Mouse (Mus musculus) forebrain, embryonic 16.5 days (tissue): ENCODE measurements around the gene Mroh8. TPM values are rescaled to one million over a fixed set of nuclear protein-coding genes. Genes with fewer than 3 reads are reported as not detected.
"Not testable (repeated sequence)": the region's sequence is repeated elsewhere in the genome, so short reads cannot be mapped to it uniquely, and the experiment has no call there.

Experiments
- ATAC-seq: fragments of 200-750 bp; cut with Nextera tagmentation; 2 replicates; pipeline ENCODE4 v1.8.0; 2017; ENCODE audit warnings: mild to moderate bottlenecking, moderate library complexity
- H3K27ac ChIP-seq: fragments of 300-500 bp; sonication (generic); 2 replicates; pipeline ENCODE4 v1.5.1; 2014; ENCODE audit warnings: low read length, control low read depth
- H3K27me3 ChIP-seq: fragments of 300-500 bp; sonication (generic); replicated peaks from 2 replicates; pipeline ENCODE4 v1.6.1; 2014; ENCODE audit warnings: low read length; ENCODE audit not compliant: control insufficient read depth, insufficient read depth
- H3K36me3 ChIP-seq: fragments of 300-500 bp; sonication (generic); 2 replicates; pipeline ENCODE4 v1.6.1; 2014; ENCODE audit not compliant: control insufficient read depth, insufficient read depth
- H3K4me1 ChIP-seq: fragments of 300-500 bp; sonication (generic); replicated peaks from 2 replicates; pipeline ENCODE4 v1.6.1; 2014; ENCODE audit warnings: low read length; ENCODE audit not compliant: control insufficient read depth, insufficient read depth
- H3K4me2 ChIP-seq: fragments of 300-500 bp; sonication (generic); 2 replicates; pipeline ENCODE4 v1.6.1; 2014; ENCODE audit warnings: mild to moderate bottlenecking, low read length, control low read depth
- H3K4me3 ChIP-seq: fragments of 300-500 bp; sonication (generic); replicated peaks from 2 replicates; pipeline ENCODE4 v1.5.1; 2014; ENCODE audit warnings: mild to moderate bottlenecking, low read length, control low read depth
- H3K9ac ChIP-seq: fragments of 300-500 bp; sonication (generic); replicated peaks from 2 replicates; pipeline ENCODE4 v1.6.1; 2014; ENCODE audit warnings: low read depth, low read length, control low read depth
- H3K9me3 ChIP-seq: fragments of 300-500 bp; sonication (generic); 2 replicates; pipeline ENCODE4 v1.6.1; 2016; ENCODE audit warnings: low read length; ENCODE audit not compliant: control insufficient read depth
- WGBS: fragments of 180-500 bp; shearing (Covaris S2); extraction: QIAGEN DNeasy Blood & Tissue Kit; methylation state at CpG from one replicate; pipeline ENCODE4 v1.1.7; 2014; 5-methylcytosine and 5-hydroxymethylcytosine counted together
- polyA plus RNA-seq: library from polyadenylated mRNA; unstranded; fragments of >200 nt; fragmentation: Nextera tagmentation; extraction: Ambion mirVana; gene quantifications from 2 replicates; pipeline ENCODE4 v1.2.1, GENCODE M21; 2015

Mroh8 gene
- polyA plus RNA-seq, 1 experiment from 2014 or later = 0.20 TPM

GRCm38 (mm10) chr2:157211731-157212130, 67.6 kb downstream of the Mroh8 start:
- WGBS = 91% methylated on average over 7 of the region's 7 CpGs
- ATAC-seq = no peak
- Histone ChIP-seq H3K9ac (no peak overlapping the region), H3K4me2 (no peak overlapping the region), H3K9me3 (no peaks in the 10 kb centered on the region), H3K27me3 (no peaks in the 10 kb centered on the region), H3K4me3 (no peak overlapping the region), H3K27ac (no peak overlapping the region), H3K4me1 (no peaks in the 10 kb centered on the region), H3K36me3 (no peaks in the 10 kb centered on the region)

GRCm38 (mm10) chr2:157204366-157205218, 74.8 kb downstream of the Mroh8 start, which contains the start of gene Rbl1:
Rbl1 (minus strand) TSS chr2:157204534.
- Histone ChIP-seq H3K4me2 (peak within 1 kb of the TSS; percentile 68), H3K4me1 (peaks cover 7% of the 10 kb centered on the region), H3K27me3 (no peaks in the 10 kb centered on the region), H3K36me3 (no peaks in the 10 kb centered on the region), H3K9me3 (no peaks in the 10 kb centered on the region), H3K27ac (peak within 1 kb of the TSS; percentile 96), H3K9ac (peak within 1 kb of the TSS; percentile 90), H3K4me3 (peak within 1 kb of the TSS; percentile 94)
- WGBS = 1% methylated on average over 73 of the region's 73 CpGs
- peak; percentile 90 for ATAC-seq

- ATAC-seq = peak; percentile 81
- peaks cover 7% of the 10 kb centered on the region for H3K4me1 ChIP-seq
These were observed 75.6 kb downstream of the Mroh8 start for GRCm38 (mm10) chr2:157203459-157204365.

GRCm38 (mm10) chr2:157203026-157203425, 76.3 kb downstream of the Mroh8 start:
- peak overlapping the region; percentile 8; the same call in 1 of the 2 replicates for H3K4me3 ChIP-seq

More at GRCm38 (mm10) chr2:157203459-157204365, 75.6 kb downstream of the Mroh8 start:
- 1% methylated on average over 48 of the region's 49 CpGs for WGBS
- peaks cover 3% of the 10 kb centered on the region for H3K36me3 ChIP-seq
- peak overlapping the region; percentile 94 for H3K4me3 ChIP-seq
- no peaks in the 10 kb centered on the region for H3K9me3 ChIP-seq
- no peaks in the 10 kb centered on the region for H3K27me3 ChIP-seq
- H3K9ac ChIP-seq = peak overlapping the region; percentile 90
- H3K4me2 ChIP-seq = peak overlapping the region; percentile 68
- peak overlapping the region; percentile 96 for H3K27ac ChIP-seq

GRCm38 (mm10) chr2:157202361-157202760, 77.0 kb downstream of the Mroh8 start:
- no peak overlapping the region for H3K4me3 ChIP-seq
- no peak for ATAC-seq
- H3K27ac ChIP-seq = no peak overlapping the region
- H3K4me1 ChIP-seq = peaks cover 7% of the 10 kb centered on the region
- H3K27me3 ChIP-seq = no peaks in the 10 kb centered on the region
- no peak overlapping the region for H3K4me2 ChIP-seq
- 71% methylated on average over 6 of the region's 6 CpGs for WGBS
- no peaks in the 10 kb centered on the region for H3K9me3 ChIP-seq
- H3K9ac ChIP-seq = no peak overlapping the region
- H3K36me3 ChIP-seq = peaks cover 3% of the 10 kb centered on the region

More at GRCm38 (mm10) chr2:157203026-157203425, 76.3 kb downstream of the Mroh8 start:
- Histone ChIP-seq H3K4me1 (peaks cover 7% of the 10 kb centered on the region), H3K27me3 (no peaks in the 10 kb centered on the region), H3K9me3 (no peaks in the 10 kb centered on the region), H3K36me3 (peaks cover 3% of the 10 kb centered on the region), H3K9ac (no peak overlapping the region), H3K4me2 (peak overlapping the region; percentile 68), H3K27ac (no peak overlapping the region)
- ATAC-seq = no peak

- Histone ChIP-seq H3K36me3 (peaks cover 3% of the 10 kb centered on the region), H3K4me3 (no peak overlapping the region), H3K9ac (no peak overlapping the region), H3K4me1 (peaks cover 7% of the 10 kb centered on the region), H3K27ac (no peak overlapping the region), H3K27me3 (no peaks in the 10 kb centered on the region), H3K4me2 (no peak overlapping the region), H3K9me3 (no peaks in the 10 kb centered on the region)
- no peak for ATAC-seq
- 78% methylated on average over 6 of the region's 6 CpGs for WGBS
These were observed 78.1 kb downstream of the Mroh8 start for GRCm38 (mm10) chr2:157201081-157201830.

GRCm38 (mm10) chr2:157198405-157198804, 80.9 kb downstream of the Mroh8 start:
- peaks cover 17% of the 10 kb centered on the region for H3K36me3 ChIP-seq
- not testable (repeated sequence) for H3K27me3 ChIP-seq, H3K4me3 ChIP-seq, ATAC-seq, H3K4me1 ChIP-seq, H3K9ac ChIP-seq, H3K4me2 ChIP-seq, H3K9me3 ChIP-seq, H3K27ac ChIP-seq
- 93% methylated on average over 11 of the region's 11 CpGs for WGBS

GRCm38 (mm10) chr2:157190651-157191050, 88.7 kb downstream of the Mroh8 start:
- Histone ChIP-seq H3K4me1 (no peaks in the 10 kb centered on the region), H3K4me3 (no peak overlapping the region), H3K27ac (no peak overlapping the region), H3K9me3 (no peaks in the 10 kb centered on the region), H3K9ac (no peak overlapping the region), H3K36me3 (peaks cover 36% of the 10 kb centered on the region), H3K27me3 (no peaks in the 10 kb centered on the region), H3K4me2 (no peak overlapping the region)
- WGBS = 95% methylated on average over 4 of the region's 4 CpGs
- ATAC-seq = no peak
